Mouse (Mus musculus) E14TG2a.4 (cell line): ENCODE results near the gene Memo1.

Source experiments
- CTCF ChIP-seq: conservative IDR thresholded peaks from 2 replicates; pipeline ENCODE4 v1.5.1; 2014; ENCODE audit warnings: low read length
- NANOG ChIP-seq: IDR thresholded peaks from 2 replicates; pipeline ENCODE4 v1.6.1; 2014; ENCODE audit warnings: borderline replicate concordance, low read length, mixed read lengths

DNA sequence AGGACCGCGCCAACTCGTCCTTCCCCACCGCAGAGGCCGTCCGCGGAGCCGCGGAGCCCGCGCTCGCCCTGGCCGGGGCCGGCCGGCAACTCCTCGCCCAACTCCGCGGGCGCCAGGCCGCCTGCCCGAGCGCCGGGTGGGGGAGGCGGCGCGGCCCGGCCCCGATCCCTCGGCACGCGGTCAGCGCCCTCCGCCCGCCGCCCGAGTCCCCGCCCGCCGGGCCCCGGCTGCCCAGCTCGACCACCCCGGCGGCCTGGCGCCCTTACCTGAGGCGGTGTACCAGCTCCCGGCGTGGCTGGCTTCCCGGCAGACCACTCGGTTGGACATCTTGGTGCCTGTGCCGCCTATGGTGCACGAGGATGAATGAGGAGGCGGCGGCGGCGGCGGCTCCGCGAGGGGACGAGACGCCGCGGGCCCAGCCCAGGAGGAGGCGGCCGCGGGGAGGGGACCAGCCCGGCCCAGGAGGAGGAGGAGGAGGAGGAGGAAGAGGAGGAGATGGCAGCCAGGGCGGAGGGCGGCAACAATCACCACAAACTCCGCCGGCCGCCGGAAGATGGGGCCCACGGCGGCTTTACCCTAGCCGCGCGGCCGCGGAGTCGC, 795 bp downstream of the Memo1 start:
- no peak for TF ChIP-seq CTCF
- TF ChIP-seq NANOG: no peak
